Mouse (Mus musculus) liver (tissue): ENCODE data around the gene Slf1.
"Not testable (repeated sequence)": the region's sequence is repeated elsewhere in the genome, so short reads cannot be mapped to it uniquely, and the experiment has no call there.

Source experiments
- DNase-seq: peaks from one replicate; pipeline ENCODE4 v3.0.0-alpha.2; 2020; ENCODE audit warnings: mixed read lengths

Slf1 gene

DNA sequence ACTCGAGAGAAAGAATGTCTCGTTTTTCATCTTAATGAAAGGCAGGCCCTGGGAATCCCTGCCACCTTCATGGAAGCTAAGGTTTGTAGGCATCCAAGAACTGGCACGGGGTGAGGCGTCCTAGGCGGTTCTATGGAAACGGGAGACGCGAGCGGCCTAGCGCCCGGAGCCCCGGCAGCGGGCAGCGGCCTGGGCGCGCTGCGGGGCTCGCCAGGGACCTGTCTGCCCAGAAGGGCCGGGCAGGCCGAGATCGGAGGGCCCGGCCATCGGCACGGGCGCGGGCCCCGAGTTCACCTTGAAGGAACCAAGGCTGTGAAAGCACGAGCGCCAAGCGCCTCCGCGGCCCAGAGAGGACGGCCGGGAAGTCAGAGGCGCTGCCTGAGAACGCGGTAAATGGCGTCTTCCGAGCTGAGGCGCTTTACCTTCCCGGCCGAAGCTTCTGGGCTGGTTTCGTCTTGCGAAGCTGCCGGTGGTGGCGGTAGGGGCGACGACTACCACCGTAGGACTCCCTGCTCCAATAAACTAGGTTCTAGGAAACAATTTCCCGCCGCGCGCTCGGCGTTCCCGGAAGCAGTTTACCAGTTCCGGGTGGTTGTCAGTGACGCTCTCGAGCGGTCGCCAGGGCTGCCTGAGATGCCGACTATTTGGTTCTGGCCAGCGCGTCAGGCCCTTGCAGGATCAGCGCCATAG is at the start of gene Slf1, which contains the start of gene 2210408I21Rik:
Gene Slf1, minus strand, starts transcription at position 543 of the 690 bp plus-strand sequence.
Gene 2210408I21Rik, plus strand, starts transcription at position 610 of the 690 bp plus-strand sequence.
- peak; percentile 88 for DNase-seq

DNA sequence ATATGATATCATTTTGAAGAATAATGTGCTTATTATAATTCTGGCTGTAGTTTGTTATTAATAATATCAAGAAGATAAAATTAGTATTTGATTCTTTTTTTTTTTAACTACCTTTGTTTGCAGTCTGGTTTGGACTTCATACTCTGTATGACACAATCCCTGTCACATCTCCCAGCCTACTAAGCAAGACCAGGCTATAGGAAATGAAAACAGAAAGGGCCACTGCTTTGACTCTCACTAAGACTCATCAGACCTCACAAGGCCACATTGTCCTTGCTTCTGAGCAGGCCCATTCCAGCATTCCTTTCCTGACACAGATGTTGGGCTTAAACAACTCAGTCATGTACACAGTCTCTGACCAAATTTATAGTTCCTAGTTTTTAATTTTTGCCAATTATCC is 42.7 kb upstream of the Slf1 start:
- DNase-seq: no peak

DNA sequence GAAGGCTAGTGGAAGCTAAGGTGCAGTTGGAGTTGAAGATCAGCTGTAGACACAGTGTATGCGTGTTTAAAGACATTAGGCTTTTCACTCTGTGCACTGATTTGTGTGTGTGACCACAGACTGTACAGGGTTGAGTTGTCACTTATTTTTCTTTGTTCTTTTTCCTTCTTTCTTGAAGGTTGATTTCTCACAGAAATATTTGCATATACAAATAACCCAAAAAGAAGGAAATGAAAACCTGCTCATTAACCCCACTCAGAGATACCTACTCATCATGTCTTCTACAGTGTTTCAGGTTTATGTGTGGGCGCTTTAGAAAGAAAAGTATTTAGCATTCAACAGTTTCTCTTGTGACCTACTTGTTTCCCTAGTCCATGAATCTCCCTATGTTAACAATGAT is 5.6 kb upstream of the Slf1 start:
- DNase-seq: no peak

DNA sequence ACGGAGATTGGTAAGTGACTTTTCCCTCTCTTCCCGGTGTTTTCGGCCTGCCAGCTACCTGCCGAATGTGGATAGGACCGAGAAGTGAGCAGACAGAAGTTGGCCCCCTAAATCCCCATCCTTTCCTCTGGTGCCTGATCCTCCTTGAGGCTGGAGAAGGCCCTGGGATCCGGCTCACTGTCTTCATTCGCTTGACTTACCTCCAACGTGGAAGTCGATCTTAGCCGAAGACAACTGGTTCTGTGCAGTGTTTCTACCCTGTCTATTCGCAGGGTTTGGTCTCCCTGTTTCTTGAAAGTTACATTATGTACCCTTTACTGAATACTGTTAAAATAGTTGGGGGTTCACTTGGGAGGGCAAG is 328 bp upstream of the Slf1 start:
- DNase-seq: no peak

DNA sequence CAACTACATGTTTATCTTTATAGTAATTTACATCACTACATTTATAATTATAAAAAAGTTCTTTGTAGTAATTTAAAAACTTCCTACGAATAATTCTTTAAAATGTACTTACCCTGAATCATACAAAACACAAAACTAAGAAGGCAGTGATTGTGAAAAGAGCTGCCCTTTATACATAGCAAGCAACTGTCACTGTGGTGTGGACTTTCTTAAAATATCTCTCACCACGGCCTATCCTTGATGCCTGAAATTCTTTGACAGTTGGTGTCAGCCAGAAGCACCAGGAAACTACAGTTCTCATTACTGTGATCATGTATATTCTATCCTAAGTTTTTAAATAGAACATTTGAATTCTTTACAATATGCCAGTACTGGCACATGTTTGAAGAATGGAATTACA is 4.1 kb downstream of the Slf1 start:
- DNase-seq: no peak

DNA sequence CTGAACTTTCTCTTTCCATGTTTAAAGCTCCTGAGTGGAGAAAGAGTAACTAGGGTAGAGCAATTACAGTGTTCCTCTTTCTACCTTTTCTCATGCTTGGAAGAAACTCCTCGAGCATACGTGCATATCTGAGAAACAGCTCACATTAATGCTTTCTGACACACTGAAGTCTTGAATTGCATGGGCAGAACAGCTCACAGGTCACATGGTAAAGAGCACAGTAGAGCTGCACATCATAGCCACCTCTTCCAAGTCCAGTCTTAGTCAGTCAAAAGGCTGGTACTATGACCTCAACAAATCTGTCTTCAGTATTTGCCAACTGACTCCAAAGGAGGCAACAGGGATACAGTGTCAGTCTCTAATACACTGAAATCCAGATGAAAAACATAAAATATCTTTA is 7.0 kb downstream of the Slf1 start:
- no peak for DNase-seq

DNA sequence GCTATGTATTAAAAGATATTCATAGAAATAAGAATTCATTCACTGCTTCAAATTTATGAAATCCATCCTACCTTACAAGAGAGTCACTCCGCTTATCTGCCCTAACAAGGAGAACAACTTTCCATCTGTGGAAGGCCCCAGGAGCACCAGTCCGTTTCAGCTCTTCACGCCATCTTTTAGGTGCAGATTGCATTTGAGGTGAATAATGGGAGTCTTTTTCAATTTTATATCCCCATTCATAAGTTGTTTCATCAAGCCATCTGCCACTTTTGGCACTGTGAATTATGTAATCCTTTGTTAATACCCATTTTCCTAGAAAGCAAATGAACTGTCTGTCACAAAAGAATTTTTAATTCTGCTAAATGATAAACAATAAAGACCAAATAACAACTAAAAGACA is 10.1 kb downstream of the Slf1 start:
- DNase-seq: no peak

DNA sequence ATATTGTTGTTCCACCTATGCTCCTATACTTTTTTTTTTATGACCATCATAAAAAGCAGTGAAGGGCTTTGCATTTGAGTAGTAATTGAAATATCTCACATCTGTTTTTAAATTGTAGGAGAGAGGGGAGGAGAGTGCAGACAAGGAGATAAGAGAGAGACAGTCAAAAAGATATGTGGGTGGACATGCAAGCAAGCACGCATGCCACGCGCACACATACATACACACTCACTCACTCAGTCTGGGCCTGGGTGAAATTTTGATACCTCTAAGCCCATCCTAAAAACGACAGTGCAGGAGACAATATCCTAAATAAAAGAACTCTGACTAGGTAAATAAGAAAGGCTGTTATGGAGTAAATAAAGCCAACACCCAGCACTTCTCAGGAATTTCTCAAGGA is 16.6 kb downstream of the Slf1 start:
- no peak for DNase-seq

DNA sequence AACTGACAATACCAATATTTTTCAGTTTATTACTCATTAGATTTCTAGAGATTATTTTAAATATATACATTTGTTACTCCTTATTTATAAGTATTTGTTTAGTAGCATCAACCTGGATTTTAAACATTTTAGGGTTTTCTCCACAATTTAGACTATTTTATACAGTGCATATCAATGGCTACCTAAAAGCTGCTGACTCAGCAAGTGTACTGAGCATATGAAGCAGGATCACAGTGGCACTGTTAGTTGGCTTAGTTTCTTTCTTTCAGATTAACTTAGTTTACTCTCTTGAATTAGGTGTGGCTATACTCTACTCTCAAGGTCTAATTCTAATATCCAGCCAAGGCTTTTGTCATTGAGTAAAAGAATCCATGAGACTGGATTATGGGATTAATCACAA is 27.5 kb downstream of the Slf1 start:
- no peak for DNase-seq

DNA sequence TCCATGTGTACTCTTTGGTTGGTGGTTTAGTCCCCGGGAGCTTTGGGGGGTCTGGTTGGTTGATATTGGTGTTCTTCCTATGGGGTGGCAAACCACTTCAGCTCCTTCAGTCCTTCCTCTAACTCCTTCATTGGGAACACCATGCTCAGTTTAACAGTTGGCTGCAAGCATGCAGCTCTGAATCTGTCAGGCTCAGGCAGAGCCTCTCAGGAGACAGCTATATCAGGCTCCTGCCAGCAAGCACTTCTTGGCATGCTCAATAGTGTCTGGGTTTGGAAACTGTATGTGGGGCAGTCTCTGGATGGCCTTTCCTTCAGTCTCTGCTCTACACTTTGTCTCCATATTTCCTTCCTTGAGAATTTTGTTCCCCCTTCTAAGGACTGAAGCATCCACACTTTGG is 42.4 kb downstream of the Slf1 start:
- DNase-seq: not testable (repeated sequence)

DNA sequence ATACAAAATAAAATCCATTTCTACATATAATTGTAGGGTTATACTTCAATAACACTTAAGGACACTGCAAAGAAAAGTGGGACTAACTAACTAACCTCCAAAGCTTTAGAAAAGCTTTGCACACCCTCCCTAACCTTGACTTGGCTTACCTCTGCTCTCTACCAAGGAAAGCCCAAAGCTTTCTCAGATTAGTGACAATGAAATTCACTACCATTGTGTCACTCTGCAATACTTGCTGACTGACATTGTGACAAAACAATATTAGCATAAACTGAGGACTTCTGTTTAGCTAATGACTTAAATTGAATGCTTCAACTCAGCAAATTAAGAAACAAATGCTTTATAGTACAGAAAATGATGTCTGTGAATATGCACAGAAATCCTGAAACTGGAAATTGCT is 63.2 kb downstream of the Slf1 start:
- DNase-seq: no peak

DNA sequence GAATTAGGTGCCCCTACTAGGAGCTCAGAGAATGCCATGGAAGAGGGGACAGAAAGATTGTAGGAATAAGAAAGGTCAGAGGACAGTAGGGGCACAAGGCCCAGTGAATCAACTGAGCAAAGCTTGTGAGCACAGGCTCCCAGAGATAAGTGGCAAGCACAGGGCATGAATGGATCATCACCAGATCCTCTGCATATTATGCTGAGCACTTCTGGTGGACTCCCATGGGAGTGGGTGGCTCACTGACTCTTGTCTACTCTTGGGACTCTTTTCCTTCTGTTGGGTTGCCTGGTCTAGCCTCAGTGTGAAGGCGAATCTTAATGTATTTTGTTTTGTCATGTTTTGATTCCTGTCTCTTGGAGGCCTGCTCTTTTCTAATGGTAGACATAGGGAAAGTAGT is 66.4 kb downstream of the Slf1 start:
- no peak for DNase-seq

DNA sequence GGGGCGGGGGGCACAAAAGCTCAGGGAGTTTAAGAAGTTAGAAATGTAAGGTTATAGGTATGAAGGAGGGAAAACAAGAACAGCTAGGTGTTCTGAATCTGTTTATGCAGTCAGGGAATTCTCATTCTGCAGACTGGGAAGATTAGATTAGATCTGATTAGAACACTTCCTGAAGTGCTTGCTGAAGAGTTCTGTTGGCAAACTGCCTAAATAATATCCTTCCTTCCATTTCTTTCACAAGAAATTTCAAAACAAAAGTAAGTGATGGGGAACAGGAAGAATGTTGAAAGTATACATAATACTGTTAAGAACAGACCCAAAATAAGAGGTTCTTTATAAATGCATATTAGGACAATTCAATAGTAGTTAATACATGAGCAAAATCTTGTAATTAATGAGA is 72.1 kb downstream of the Slf1 start:
- no peak for DNase-seq

DNA sequence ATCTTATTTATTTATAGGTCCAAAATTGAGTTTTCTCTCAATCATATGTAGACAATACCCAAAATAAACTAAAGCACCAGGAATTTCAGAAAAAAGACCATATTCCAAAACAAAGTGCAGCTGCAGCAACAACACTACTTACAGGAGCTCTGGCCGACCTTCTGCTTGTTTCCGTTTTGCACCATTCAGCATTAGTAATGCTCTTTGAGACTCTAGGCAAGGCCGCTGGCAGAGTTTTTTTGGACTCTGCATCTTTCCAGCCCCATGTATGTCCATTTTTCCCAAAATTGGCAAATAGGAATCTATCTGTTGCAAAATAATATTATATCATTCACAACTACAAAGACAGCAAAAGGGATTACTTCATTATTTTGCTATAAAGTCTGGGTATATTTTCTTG is 85.5 kb downstream of the Slf1 start:
- DNase-seq: no peak

DNA sequence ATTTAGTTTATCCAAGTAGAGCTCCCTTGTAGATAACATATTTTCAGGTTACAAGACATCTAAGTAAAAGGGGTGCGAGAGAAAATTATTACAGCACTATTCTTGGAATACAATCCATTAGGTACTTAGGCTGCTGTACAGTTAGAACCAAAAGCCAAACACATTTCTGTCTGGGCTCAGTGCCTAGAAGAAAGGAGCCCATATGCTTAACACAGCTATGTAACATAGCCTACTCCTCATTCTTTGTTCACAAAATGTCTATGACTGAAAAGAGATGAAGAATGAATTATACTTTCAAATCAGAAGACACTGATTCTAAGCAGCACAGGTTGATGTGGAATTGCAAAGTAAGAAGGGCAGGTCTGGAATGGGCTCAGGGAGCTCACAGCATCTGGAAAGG is 86.8 kb downstream of the Slf1 start:
- no peak for DNase-seq

DNA sequence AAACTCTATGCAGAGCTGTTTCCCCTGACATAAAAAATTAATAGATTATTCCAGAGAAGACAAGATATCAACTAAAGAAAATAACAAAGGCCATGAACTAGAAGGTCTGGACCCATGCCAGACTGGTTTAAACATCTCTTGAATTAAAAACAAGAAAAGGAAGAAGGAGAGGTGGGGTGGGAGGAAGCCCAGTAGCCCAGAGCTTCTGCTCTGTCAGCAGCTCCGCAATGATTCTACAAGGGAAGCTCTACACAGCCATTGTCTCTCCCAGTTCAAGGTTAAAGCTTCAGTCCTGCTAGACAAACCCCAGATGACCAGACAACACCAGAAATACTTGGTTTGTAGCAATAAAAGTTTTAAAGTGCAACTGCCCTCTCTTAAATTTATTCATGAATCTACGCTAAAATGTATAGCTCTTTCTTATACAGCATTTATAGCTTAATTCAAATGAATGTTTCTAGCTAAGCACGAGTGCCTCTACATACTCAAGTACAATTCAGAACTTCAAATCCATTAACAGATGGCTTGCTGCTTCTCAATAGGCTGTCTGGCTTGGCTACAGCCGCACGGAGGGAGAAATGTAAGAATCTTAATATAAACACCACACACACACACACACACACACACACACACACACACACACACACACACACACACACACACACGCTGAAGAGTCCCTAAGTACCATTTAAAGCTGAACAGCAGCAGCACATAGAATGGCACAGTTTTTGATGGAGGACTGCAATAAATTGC is 87.9 kb downstream of the Slf1 start:
- DNase-seq: no peak

DNA sequence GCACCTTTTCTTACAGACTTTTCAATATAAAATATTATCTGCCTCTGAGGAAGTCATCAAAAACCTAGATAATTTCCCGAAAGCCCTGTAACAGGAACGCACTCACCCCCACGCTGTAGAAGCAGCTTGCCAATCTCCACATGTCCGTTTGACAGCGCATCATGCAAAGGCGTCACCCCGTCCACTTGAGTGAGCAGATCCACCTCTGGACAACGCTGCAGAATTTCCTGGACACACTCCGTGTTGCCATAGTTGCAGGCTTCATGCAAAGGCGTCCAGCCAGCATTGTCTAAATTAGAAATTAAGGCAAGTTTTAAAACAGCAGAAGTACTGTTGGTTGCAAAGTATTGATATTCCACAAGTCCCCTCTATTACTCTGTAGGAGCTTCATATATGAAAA is 88.9 kb downstream of the Slf1 start:
- no peak for DNase-seq

DNA sequence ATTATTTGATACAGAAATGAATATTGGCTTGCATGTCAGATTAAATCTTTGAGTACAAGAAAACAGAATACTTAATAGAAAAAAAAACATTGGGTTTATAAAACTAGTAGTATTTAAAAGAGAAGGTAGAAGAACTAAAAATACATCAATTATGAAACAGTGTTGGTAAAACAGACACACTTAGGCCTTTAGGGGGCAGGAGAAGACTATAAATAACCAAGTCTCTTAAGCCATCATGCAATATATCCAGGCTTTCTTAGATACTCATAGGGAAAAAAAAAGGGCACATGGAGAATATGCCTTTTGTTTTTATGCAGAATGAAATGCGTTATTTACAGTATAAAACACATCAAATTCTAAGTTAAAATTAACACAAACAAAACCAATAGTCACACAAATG is 89.9 kb downstream of the Slf1 start:
- DNase-seq: no peak

DNA sequence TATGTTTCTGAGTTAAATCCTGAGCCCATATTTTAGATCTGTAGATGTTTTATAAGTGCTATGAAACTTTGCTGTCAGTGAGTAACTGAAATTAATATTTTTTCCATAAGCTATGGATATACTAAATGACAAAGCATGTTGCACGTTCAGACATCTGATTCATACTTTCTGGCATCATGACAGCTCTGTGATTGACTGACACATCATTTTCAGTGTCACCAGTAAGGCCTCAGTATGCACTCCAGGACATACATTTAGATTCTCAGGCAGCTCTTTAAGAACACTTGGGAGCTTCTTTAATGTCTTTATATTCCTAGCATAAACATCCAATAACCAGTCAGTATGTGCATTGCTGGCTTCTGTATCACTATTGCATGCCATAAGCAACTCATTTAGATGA is 91.9 kb downstream of the Slf1 start:
- DNase-seq: no peak

DNA sequence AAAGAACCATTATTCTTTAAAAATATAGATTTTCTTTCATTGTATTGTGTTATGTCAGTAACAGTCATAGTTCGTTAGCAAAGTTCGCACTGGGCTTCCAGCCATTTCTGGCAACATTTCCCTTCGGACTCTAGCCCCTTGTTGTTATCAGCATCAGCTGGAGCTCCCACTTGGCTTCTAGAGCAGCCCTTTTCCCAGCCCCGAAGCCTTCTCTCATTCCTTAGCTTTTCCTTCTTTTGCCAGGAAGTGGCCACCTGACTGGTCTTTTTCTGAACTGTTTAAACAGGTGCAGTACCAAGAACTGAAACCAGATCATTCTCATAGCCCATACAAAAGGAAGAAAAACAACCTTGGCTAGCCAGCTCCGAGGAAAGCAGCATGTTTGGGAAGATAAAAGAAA is 105.7 kb downstream of the Slf1 start:
- no peak for DNase-seq

DNA sequence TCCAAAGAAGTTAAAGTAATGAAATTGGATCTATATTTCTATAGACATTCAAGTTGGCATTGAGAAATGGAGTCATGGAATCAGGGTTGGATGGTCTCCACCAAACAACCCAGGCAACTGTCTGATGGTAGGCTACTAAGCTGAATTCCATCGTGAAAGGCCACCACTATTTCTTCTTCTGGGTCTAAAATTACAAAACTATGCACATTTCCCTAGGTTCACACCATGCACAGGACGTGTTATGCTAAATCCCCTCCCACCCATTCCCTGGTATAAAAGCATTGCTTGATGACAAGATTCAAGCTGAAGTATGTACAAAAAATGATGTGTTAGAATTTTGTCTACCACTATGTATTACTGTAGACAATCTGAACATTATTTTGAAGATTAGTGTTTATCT is 116.4 kb downstream of the Slf1 start:
- no peak for DNase-seq

DNA sequence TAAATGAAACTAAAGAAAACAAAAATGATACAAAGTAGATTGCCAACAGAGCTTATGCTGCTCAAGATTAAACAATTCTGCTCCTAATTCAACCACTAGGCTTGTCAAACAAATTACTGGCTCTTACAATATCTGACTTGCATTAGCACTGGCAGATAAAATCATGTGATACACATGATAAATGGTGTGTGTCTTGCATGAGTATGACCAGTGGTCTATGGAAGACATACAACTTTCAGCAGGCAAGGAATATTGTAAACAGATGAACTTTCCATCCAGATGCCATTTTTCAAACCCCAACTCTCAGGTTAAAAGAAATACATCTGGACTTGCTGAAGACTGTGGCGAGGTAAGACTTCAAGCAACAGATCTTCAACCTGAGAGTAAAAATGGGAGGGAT is 131.6 kb downstream of the Slf1 start:
- DNase-seq: no peak

DNA sequence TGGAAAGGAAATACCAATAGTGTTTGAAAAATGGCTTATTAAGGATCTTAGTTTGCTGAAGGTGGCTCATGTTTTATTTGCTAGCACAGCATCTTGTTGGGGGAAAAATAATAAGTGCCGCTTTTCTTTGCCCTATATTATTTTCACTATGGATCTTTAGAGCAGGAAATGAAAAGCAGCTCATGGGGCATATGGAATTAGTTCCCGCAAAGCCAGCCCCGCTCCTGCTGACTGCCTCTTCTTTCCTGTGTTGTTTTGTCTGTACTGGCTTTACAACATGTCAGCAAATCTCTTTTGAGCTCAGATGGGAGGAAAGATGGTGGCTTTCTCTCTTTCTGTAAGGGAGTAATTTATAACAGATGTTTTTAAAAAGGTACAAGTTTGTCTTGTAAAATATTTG is 132.6 kb downstream of the Slf1 start:
- no peak for DNase-seq
